Mouse (Mus musculus): ENCODE results near the gene Atn1. TPM values are rescaled to one million over a fixed set of nuclear protein-coding genes. Genes with fewer than 3 reads are reported as not detected.

Atn1 gene
- total RNA-seq, 1 experiment: 8.9 TPM

- Histone ChIP-seq H3K9ac (ENCODE audit: insufficient read depth, low read depth, low read length, poor library complexity, severe bottlenecking) (peak overlapping the region; percentile 87), H3K4me3 (ENCODE audit: insufficient read depth in 1 of 2, low read depth in 1 of 2, low read length in 2 of 2, poor library complexity in 1 of 2, severe bottlenecking in 1 of 2) (peak overlapping the region; percentile 72 to 76), H3K36me3 (ENCODE audit: control insufficient read depth, insufficient read depth, low read length, poor library complexity, severe bottlenecking) (peaks cover 13% of the 10 kb centered on the region; the same call in 1 of the 2 replicates), H3K9me3 (ENCODE audit: control insufficient read depth, insufficient read depth, low read depth, low read length) (no peaks in the 10 kb centered on the region), H3K4me1 (ENCODE audit: control insufficient read depth in 2 of 2, insufficient read depth in 2 of 2, low read length in 2 of 2, poor library complexity in 1 of 2) (peaks cover 0 to 18% of the 10 kb centered on the region in 2 experiments; a peak in 1 of 4 replicates), H3K27ac (ENCODE audit: insufficient read depth, low read depth, low read length, poor library complexity, severe bottlenecking) (peak overlapping the region; percentile 61)
- peak; percentile 90 for DNase-seq (ENCODE audit: low read depth, low spot score)
- in situ Hi-C loops (cut with MboI; ENCODE audit: low sequenced_read_pairs in 2 of 2, unreplicated experiment in 2 of 2): no loop called here
- peak; percentile 89 for TF ChIP-seq CHD2 (IDR thresholded peaks at IDR 0.05; ENCODE audit: low read depth, low read length)
- no peak for TF ChIP-seq MAFK (IDR thresholded peaks at IDR 0.05; ENCODE audit: insufficient read depth, low read depth, low read length)
- no peak for TF ChIP-seq ZC3H11A (IDR thresholded peaks at IDR 0.05; ENCODE audit: borderline replicate concordance, low read depth, low read length)
- TF ChIP-seq ZNF384 (IDR thresholded peaks at IDR 0.05; ENCODE audit: low read depth, low read length): no peak
- peak; percentile 79 for TF ChIP-seq HCFC1 (IDR thresholded peaks at IDR 0.05; ENCODE audit: borderline replicate concordance, insufficient read depth, low read length)
Observed at GRCm38 (mm10) chr6:124745490-124746295, 10.6 kb downstream of the Atn1 start.

GRCm38 (mm10) chr6:124744755-124745321 lies 11.5 kb downstream of the Atn1 start:
- peaks cover 13% of the 10 kb centered on the region; the same call in 1 of the 2 replicates for H3K36me3 ChIP-seq (ENCODE audit: control insufficient read depth, insufficient read depth, low read length, poor library complexity, severe bottlenecking)
- peak overlapping the region; percentile 30; the same call in 1 of the 2 replicates for H3K27ac ChIP-seq (ENCODE audit: insufficient read depth, low read depth, low read length, poor library complexity, severe bottlenecking)
- DNase-seq (ENCODE audit: low read depth, low spot score): no peak
- peaks cover 0 to 19% of the 10 kb centered on the region in 2 experiments; a peak in 2 of 4 replicates for H3K4me1 ChIP-seq (ENCODE audit: control insufficient read depth in 2 of 2, insufficient read depth in 2 of 2, low read length in 2 of 2, poor library complexity in 1 of 2)
- peak overlapping the region; percentile 86 for H3K9ac ChIP-seq (ENCODE audit: insufficient read depth, low read depth, low read length, poor library complexity, severe bottlenecking)
- no peaks in the 10 kb centered on the region for H3K9me3 ChIP-seq (ENCODE audit: control insufficient read depth, insufficient read depth, low read depth, low read length)
- in situ Hi-C loops (cut with MboI; ENCODE audit: low sequenced_read_pairs in 2 of 2, unreplicated experiment in 2 of 2): no loop called here
- peak overlapping the region; percentile 60 to 62 for H3K4me3 ChIP-seq (ENCODE audit: insufficient read depth in 1 of 2, low read depth in 1 of 2, low read length in 2 of 2, poor library complexity in 1 of 2, severe bottlenecking in 1 of 2)
- TF ChIP-seq CHD2 (IDR thresholded peaks at IDR 0.05; ENCODE audit: low read depth, low read length) (no peak), ZC3H11A (IDR thresholded peaks at IDR 0.05; ENCODE audit: borderline replicate concordance, low read depth, low read length) (no peak), HCFC1 (IDR thresholded peaks at IDR 0.05; ENCODE audit: borderline replicate concordance, insufficient read depth, low read length) (no peak), ZNF384 (IDR thresholded peaks at IDR 0.05; ENCODE audit: low read depth, low read length) (no peak), MAFK (IDR thresholded peaks at IDR 0.05; ENCODE audit: insufficient read depth, low read depth, low read length) (no peak)

- Histone ChIP-seq H3K4me1 (ENCODE audit: control insufficient read depth in 2 of 2, insufficient read depth in 2 of 2, low read length in 2 of 2, poor library complexity in 1 of 2) (peaks cover 0 to 22% of the 10 kb centered on the region in 2 experiments; a peak in 2 of 4 replicates), H3K27ac (ENCODE audit: insufficient read depth, low read depth, low read length, poor library complexity, severe bottlenecking) (no peak overlapping the region), H3K4me3 (ENCODE audit: insufficient read depth in 1 of 2, low read depth in 1 of 2, low read length in 2 of 2, poor library complexity in 1 of 2, severe bottlenecking in 1 of 2) (no peak overlapping the region), H3K9ac (ENCODE audit: insufficient read depth, low read depth, low read length, poor library complexity, severe bottlenecking) (no peak overlapping the region), H3K9me3 (ENCODE audit: control insufficient read depth, insufficient read depth, low read depth, low read length) (no peaks in the 10 kb centered on the region), H3K36me3 (ENCODE audit: control insufficient read depth, insufficient read depth, low read length, poor library complexity, severe bottlenecking) (peaks cover 13% of the 10 kb centered on the region; the same call in 1 of the 2 replicates)
- no peak for TF ChIP-seq CHD2 (IDR thresholded peaks at IDR 0.05; ENCODE audit: low read depth, low read length)
- no peak for TF ChIP-seq MAFK (IDR thresholded peaks at IDR 0.05; ENCODE audit: insufficient read depth, low read depth, low read length)
- TF ChIP-seq HCFC1 (IDR thresholded peaks at IDR 0.05; ENCODE audit: borderline replicate concordance, insufficient read depth, low read length): no peak
- no peak for DNase-seq (ENCODE audit: low read depth, low spot score)
- in situ Hi-C loops (cut with MboI; ENCODE audit: low sequenced_read_pairs in 2 of 2, unreplicated experiment in 2 of 2): no loop called here
Observed at GRCm38 (mm10) chr6:124743647-124744046, 12.7 kb downstream of the Atn1 start.

- H3K9ac ChIP-seq (ENCODE audit: insufficient read depth, low read depth, low read length, poor library complexity, severe bottlenecking): no peak overlapping the region
- no peak overlapping the region for H3K4me3 ChIP-seq (ENCODE audit: insufficient read depth in 1 of 2, low read depth in 1 of 2, low read length in 2 of 2, poor library complexity in 1 of 2, severe bottlenecking in 1 of 2)
- no peaks in the 10 kb centered on the region for H3K9me3 ChIP-seq (ENCODE audit: control insufficient read depth, insufficient read depth, low read depth, low read length)
- in situ Hi-C loops (cut with MboI; ENCODE audit: low sequenced_read_pairs in 2 of 2, unreplicated experiment in 2 of 2): no loop called here
- H3K4me1 ChIP-seq (ENCODE audit: control insufficient read depth in 2 of 2, insufficient read depth in 2 of 2, low read length in 2 of 2, poor library complexity in 1 of 2): peaks cover 0 to 25% of the 10 kb centered on the region in 2 experiments; a peak in 2 of 4 replicates
- DNase-seq (ENCODE audit: low read depth, low spot score): no peak
- H3K27ac ChIP-seq (ENCODE audit: insufficient read depth, low read depth, low read length, poor library complexity, severe bottlenecking): no peak overlapping the region
- TF ChIP-seq HCFC1 (IDR thresholded peaks at IDR 0.05; ENCODE audit: borderline replicate concordance, insufficient read depth, low read length) (no peak), ZNF384 (IDR thresholded peaks at IDR 0.05; ENCODE audit: low read depth, low read length) (no peak), MAFK (IDR thresholded peaks at IDR 0.05; ENCODE audit: insufficient read depth, low read depth, low read length) (no peak), CHD2 (IDR thresholded peaks at IDR 0.05; ENCODE audit: low read depth, low read length) (no peak), ZC3H11A (IDR thresholded peaks at IDR 0.05; ENCODE audit: borderline replicate concordance, low read depth, low read length) (no peak)
- H3K36me3 ChIP-seq (ENCODE audit: control insufficient read depth, insufficient read depth, low read length, poor library complexity, severe bottlenecking): peaks cover 13% of the 10 kb centered on the region; the same call in 1 of the 2 replicates
Observed at GRCm38 (mm10) chr6:124742839-124743514, 13.3 kb downstream of the Atn1 start.

All from ES-E14 (cell line).